ENCODE assay signal across 8 mouse cellular contexts in the genomic region with DNA sequence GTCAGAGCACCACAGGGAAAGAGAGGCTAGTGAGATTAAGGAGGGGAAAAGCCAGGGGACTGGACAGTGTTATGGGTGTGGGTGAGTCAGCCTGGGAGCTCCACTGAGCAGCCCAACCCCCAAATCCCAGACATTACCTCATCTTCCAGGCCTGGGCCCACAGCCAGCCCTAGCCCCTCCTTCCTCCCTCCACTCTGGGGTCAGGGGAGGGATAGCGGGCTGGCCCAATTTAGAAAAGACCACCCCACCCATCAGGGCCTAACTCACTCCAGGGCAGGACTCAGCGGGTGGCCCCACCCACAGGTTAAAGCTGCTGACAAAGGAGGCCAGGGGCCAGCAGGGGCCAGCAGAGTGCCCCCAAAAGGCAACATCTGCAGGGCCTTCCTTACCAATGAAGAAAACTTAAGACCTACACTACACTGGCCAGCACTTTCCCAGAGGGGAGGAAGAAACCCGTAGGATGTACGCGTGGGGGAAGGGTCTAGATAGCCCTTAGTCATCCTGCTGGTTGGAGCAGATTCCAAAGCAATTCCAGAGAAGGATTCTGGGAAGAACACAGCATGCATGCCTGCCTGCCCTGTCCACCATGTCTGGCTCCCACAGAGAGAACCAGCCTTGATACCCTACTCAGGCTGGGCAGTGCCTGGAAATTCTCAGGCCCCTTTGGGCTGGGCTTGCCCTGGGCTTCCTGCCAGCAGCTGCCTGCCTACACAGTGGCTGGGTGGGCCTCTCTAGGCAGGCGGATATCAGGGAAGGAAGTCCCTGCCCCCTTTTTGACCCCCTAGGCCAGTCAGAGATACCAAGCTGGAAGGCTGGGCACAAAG. TPM values are rescaled to one million over a fixed set of nuclear protein-coding genes. Genes with fewer than 3 reads are reported as not detected.
DNase-seq lines count a peak whose midpoint lies in the region; ATAC-seq and TF ChIP-seq lines count a peak whose summit lies in the region.

No protein-coding gene starts in this region.

- 26% methylated on average over 6 of the region's 6 CpGs for WGBS in bone marrow, adult 2 months
- WGBS in hindbrain, embryonic 14.5 days = 18% methylated on average over 6 of the region's 6 CpGs
- 11% methylated on average over 6 of the region's 6 CpGs for WGBS in liver, embryonic 12.5 days (ENCODE audit: insufficient replicate concordance)

- TF ChIP-seq POLR2A in ES-Bruce4 (IDR thresholded peaks at IDR 0.05; ENCODE audit: insufficient read depth, low read length) = no peak
- no peak; the same call in 1 of the 2 replicates for TF ChIP-seq POLR2A in bone marrow, adult 2 months (IDR thresholded peaks at IDR 0.05; ENCODE audit: borderline replicate concordance, control insufficient read depth, low read depth, low read length)

- intact Hi-C loops in gastrocnemius, adult 2 months (cut with DNase I) = no loop called here

- H3K9me3 ChIP-seq in ES-Bruce4 (replicated peaks; ENCODE audit: control insufficient read depth, insufficient read depth, low read length, poor library complexity, severe bottlenecking) = no peaks in the 10 kb centered on the region
- no peaks in the 10 kb centered on the region for H3K9me3 ChIP-seq in hindbrain, embryonic 14.5 days (ENCODE audit: control insufficient read depth, low read length)
- H3K9me3 ChIP-seq in liver, embryonic 12.5 days (replicated peaks) = no peaks in the 10 kb centered on the region

- peak overlapping the region; percentile 18 for H3K9ac ChIP-seq in ES-Bruce4 (ENCODE audit: low read depth, poor library complexity, severe bottlenecking)
- H3K9ac ChIP-seq in hindbrain, embryonic 14.5 days = peak overlapping the region; percentile 39
- H3K9ac ChIP-seq in liver, embryonic 12.5 days = peak overlapping the region; percentile 17

- no peak for TF ChIP-seq EP300 in ES-Bruce4 (IDR thresholded peaks at IDR 0.05; ENCODE audit: insufficient read depth, low read depth, low read length)

- peak; percentile 42; the same call in 1 of the 2 replicates for ATAC-seq in hindbrain, embryonic 14.5 days (ENCODE audit: low FRiP score)
- ATAC-seq in liver, embryonic 12.5 days = peak; percentile 46

- H3K36me3 ChIP-seq in ES-Bruce4 (ENCODE audit: control insufficient read depth, insufficient read depth, low read length, poor library complexity, severe bottlenecking) = peaks cover 4% of the 10 kb centered on the region; the same call in 1 of the 2 replicates
- H3K36me3 ChIP-seq in hindbrain, embryonic 14.5 days (replicated peaks; ENCODE audit: control insufficient read depth, insufficient read depth) = peaks cover 41% of the 10 kb centered on the region
- peaks cover 32% of the 10 kb centered on the region for H3K36me3 ChIP-seq in liver, embryonic 12.5 days

- peak overlapping the region; percentile 67 for H3K27ac ChIP-seq in ES-Bruce4 (ENCODE audit: insufficient read depth, low read length)
- peak overlapping the region; percentile 78 for H3K27ac ChIP-seq in bone marrow, adult 2 months (ENCODE audit: control insufficient read depth, insufficient read depth, low read depth, low read length, poor library complexity)
- H3K27ac ChIP-seq in gastrocnemius, adult 2 months = peak overlapping the region; percentile 99
- peak overlapping the region; percentile 74 for H3K27ac ChIP-seq in hindbrain, embryonic 14.5 days
- peak overlapping the region; percentile 77 for H3K27ac ChIP-seq in liver, embryonic 12.5 days

- H3K27me3 ChIP-seq in ES-Bruce4 (ENCODE audit: control insufficient read depth, insufficient read depth, low read length, poor library complexity, severe bottlenecking) = no peaks in the 10 kb centered on the region
- no peaks in the 10 kb centered on the region for H3K27me3 ChIP-seq in hindbrain, embryonic 14.5 days (ENCODE audit: control insufficient read depth, insufficient read depth, low read length)
- peaks cover 17% of the 10 kb centered on the region for H3K27me3 ChIP-seq in liver, embryonic 12.5 days (replicated peaks)

- peak; percentile 20 for TF ChIP-seq CTCF in ES-Bruce4 (IDR thresholded peaks at IDR 0.05; ENCODE audit: low read depth, low read length)
- peak; percentile 18; the same call in 1 of the 2 replicates for TF ChIP-seq CTCF in bone marrow, adult 2 months (IDR thresholded peaks at IDR 0.05; ENCODE audit: control insufficient read depth, insufficient read depth, low read length)
- TF ChIP-seq CTCF in gastrocnemius, adult 2 months (IDR thresholded peaks at IDR 0.05) = peak; percentile 38; the same call in 1 of the 2 replicates

- H3K4me3 ChIP-seq in ES-Bruce4 (ENCODE audit: low read depth, low read length) = no peak overlapping the region
- peak overlapping the region; percentile 16 for H3K4me3 ChIP-seq in bone marrow, adult 2 months (replicated peaks; ENCODE audit: control insufficient read depth, low read depth, low read length)
- peak overlapping the region; percentile 81 for H3K4me3 ChIP-seq in gastrocnemius, adult 2 months
- peak overlapping the region; percentile 6; the same call in 1 of the 2 replicates for H3K4me3 ChIP-seq in hindbrain, embryonic 14.5 days (replicated peaks; ENCODE audit: low read length)
- peak overlapping the region; percentile 80; the same call in 1 of the 2 replicates for H3K4me3 ChIP-seq in liver, embryonic 12.5 days

- peak overlapping the region; percentile 78 for H3K4me2 ChIP-seq in hindbrain, embryonic 14.5 days (replicated peaks)
- H3K4me2 ChIP-seq in liver, embryonic 12.5 days = peak overlapping the region; percentile 99

- peaks cover 11% of the 10 kb centered on the region for H3K4me1 ChIP-seq in ES-Bruce4 (ENCODE audit: control insufficient read depth, insufficient read depth, low read length)
- peaks cover 6% of the 10 kb centered on the region for H3K4me1 ChIP-seq in bone marrow, adult 2 months (ENCODE audit: control insufficient read depth, insufficient read depth, low read length)
- H3K4me1 ChIP-seq in hindbrain, embryonic 14.5 days (replicated peaks; ENCODE audit: control insufficient read depth, insufficient read depth, low read length) = peaks cover 31% of the 10 kb centered on the region
- peaks cover 61% of the 10 kb centered on the region for H3K4me1 ChIP-seq in liver, embryonic 12.5 days

- DNase-seq in gastrocnemius, adult 2 months = peak; percentile 91
- DNase-seq in hindbrain, embryonic 14.5 days (ENCODE audit: low spot score) = peak; percentile 59
- peak; percentile 64 for DNase-seq in neural tube, embryonic 10.5 days (ENCODE audit: extremely low spot score, low spot score)
- no peak for DNase-seq in B cell, adult 2 months
- no peak for DNase-seq in cerebellum, adult 9-10 months

RNA-seq across cellular contexts. Expression of gene Pdlim7, which starts 2.6 kb away (rescaled TPM):
- polyA plus RNA-seq in ES-Bruce4 (2011; ENCODE audit: insufficient read depth, insufficient read length, low read depth, missing spikeins) = 84.4 and 97.7 TPM in 2 replicates
- 21.9 and 89.6 TPM in 2 replicates for polyA plus RNA-seq in bone marrow, adult 2 months (2011; ENCODE audit: insufficient read depth, insufficient read length, low replicate concordance, missing spikeins)
- 100 to 1,000 TPM; 424 to 537 TPM for total RNA-seq in gastrocnemius, adult 2 months (2021)
- 139 and 141 TPM in 2 replicates for polyA plus RNA-seq in hindbrain, embryonic 14.5 days (2014; fragmentation: Nextera tagmentation; extraction: Ambion mirVana)
- polyA plus RNA-seq in liver, embryonic 12.5 days (2016; fragmentation: Nextera tagmentation; extraction: Ambion mirVana) = 44.3 and 45.2 TPM in 2 replicates

RNA-seq across cellular contexts. Expression of gene Dok3, which starts 18.2 kb away (rescaled TPM):
- 0.39 and 1.0 TPM in 2 replicates for polyA plus RNA-seq in ES-Bruce4 (2011; ENCODE audit: insufficient read depth, insufficient read length, low read depth, missing spikeins)
- 80.8 and 191 TPM in 2 replicates for polyA plus RNA-seq in bone marrow, adult 2 months (2011; ENCODE audit: insufficient read depth, insufficient read length, low replicate concordance, missing spikeins)
- total RNA-seq in gastrocnemius, adult 2 months (2021) = 1 to 10 TPM in 1 of 2 experiments, under 1 TPM in 1; 0.77 to 1.5 TPM
- polyA plus RNA-seq in hindbrain, embryonic 14.5 days (2014; fragmentation: Nextera tagmentation; extraction: Ambion mirVana) = 3.8 and 5.7 TPM in 2 replicates
- polyA plus RNA-seq in liver, embryonic 12.5 days (2016; fragmentation: Nextera tagmentation; extraction: Ambion mirVana) = 3.4 and 4.4 TPM in 2 replicates

RNA-seq across cellular contexts. Expression of gene Dbn1, which starts 23.0 kb away (rescaled TPM):
- polyA plus RNA-seq in ES-Bruce4 (2011; ENCODE audit: insufficient read depth, insufficient read length, low read depth, missing spikeins) = 43.6 and 44.3 TPM in 2 replicates
- 2.2 and 3.5 TPM in 2 replicates for polyA plus RNA-seq in bone marrow, adult 2 months (2011; ENCODE audit: insufficient read depth, insufficient read length, low replicate concordance, missing spikeins)
- total RNA-seq in gastrocnemius, adult 2 months (2021) = 1 to 10 TPM; 4.9 to 7.7 TPM
- 406 and 416 TPM in 2 replicates for polyA plus RNA-seq in hindbrain, embryonic 14.5 days (2014; fragmentation: Nextera tagmentation; extraction: Ambion mirVana)
- 24.2 and 27.0 TPM in 2 replicates for polyA plus RNA-seq in liver, embryonic 12.5 days (2016; fragmentation: Nextera tagmentation; extraction: Ambion mirVana)

RNA-seq across cellular contexts. Expression of gene Ddx41, which starts 25.6 kb away (rescaled TPM):
- 55.2 and 63.9 TPM in 2 replicates for polyA plus RNA-seq in ES-Bruce4 (2011; ENCODE audit: insufficient read depth, insufficient read length, low read depth, missing spikeins)
- 21.4 and 40.3 TPM in 2 replicates for polyA plus RNA-seq in bone marrow, adult 2 months (2011; ENCODE audit: insufficient read depth, insufficient read length, low replicate concordance, missing spikeins)
- total RNA-seq in gastrocnemius, adult 2 months (2021) = 10 to 100 TPM; 10.6 to 11.5 TPM
- 49.5 and 51.1 TPM in 2 replicates for polyA plus RNA-seq in hindbrain, embryonic 14.5 days (2014; fragmentation: Nextera tagmentation; extraction: Ambion mirVana)
- 40.2 and 42.0 TPM in 2 replicates for polyA plus RNA-seq in liver, embryonic 12.5 days (2016; fragmentation: Nextera tagmentation; extraction: Ambion mirVana)

RNA-seq across cellular contexts. Expression of gene Prr7, which starts 46.8 kb away (rescaled TPM):
- 3.1 and 3.4 TPM in 2 replicates for polyA plus RNA-seq in ES-Bruce4 (2011; ENCODE audit: insufficient read depth, insufficient read length, low read depth, missing spikeins)
- polyA plus RNA-seq in bone marrow, adult 2 months (2011; ENCODE audit: insufficient read depth, insufficient read length, low replicate concordance, missing spikeins) = 3.1 and 4.1 TPM in 2 replicates
- under 1 TPM; 0.18 to 0.22 TPM for total RNA-seq in gastrocnemius, adult 2 months (2021)
- polyA plus RNA-seq in hindbrain, embryonic 14.5 days (2014; fragmentation: Nextera tagmentation; extraction: Ambion mirVana) = 6.3 and 8.9 TPM in 2 replicates
- not detected in 2 replicates for polyA plus RNA-seq in liver, embryonic 12.5 days (2016; fragmentation: Nextera tagmentation; extraction: Ambion mirVana)

Comparison
In these comparisons a context has a peak if more than half of its experiments do, and no peak if none do; other contexts are left out.
1. DNase-seq: peak in gastrocnemius, adult 2 months (single experiment), hindbrain, embryonic 14.5 days (single experiment) and neural tube, embryonic 10.5 days (single experiment); none in B cell, adult 2 months (0 of 2) and cerebellum, adult 9-10 months (single experiment).
2. RNA of gene Dok3, which starts 18.2 kb away (polyA plus RNA-seq): 80.8 to 191 TPM in bone marrow, adult 2 months; 3.8 to 5.7 TPM in hindbrain, embryonic 14.5 days, 3.4 to 4.4 TPM in liver, embryonic 12.5 days and 0.39 to 1.0 TPM in ES-Bruce4; every median in the first group is over 10 times any median in the second.
3. Peak in every context shown above with its lines, with median percentiles within 50 percentile points of each other: H3K27ac ChIP-seq, H3K9ac ChIP-seq and CTCF ChIP-seq.